Mouse (Mus musculus) liver, embryonic 16.5 days (tissue): ENCODE data around the gene Nrxn3. TPM values are rescaled to one million over a fixed set of nuclear protein-coding genes. Genes with fewer than 3 reads are reported as not detected.

Experiments used
- ATAC-seq: fragments of 200-750 bp; cut with Nextera tagmentation; 2 replicates; pipeline ENCODE4 v1.8.0; 2017; ENCODE audit warnings: low read depth, mild to moderate bottlenecking, moderate number of reproducible peaks, moderate library complexity
- H3K27ac ChIP-seq: fragments of 300-500 bp; sonication (generic); 2 replicates; pipeline ENCODE4 v1.5.1; 2014; ENCODE audit warnings: mild to moderate bottlenecking, low read length
- H3K27me3 ChIP-seq: fragments of 300-500 bp; sonication (generic); 2 replicates; pipeline ENCODE4 v1.6.1; 2014; ENCODE audit warnings: low read depth, low read length, mixed read lengths; ENCODE audit not compliant: control insufficient read depth, insufficient read depth
- H3K36me3 ChIP-seq: fragments of 300-500 bp; sonication (generic); 2 replicates; pipeline ENCODE4 v1.6.1; 2014; ENCODE audit warnings: mild to moderate bottlenecking; ENCODE audit not compliant: control insufficient read depth, insufficient read depth
- H3K4me1 ChIP-seq: fragments of 300-500 bp; sonication (generic); 2 replicates; pipeline ENCODE4 v1.6.1; 2014; ENCODE audit warnings: low read depth, low read length, mixed read lengths; ENCODE audit not compliant: control insufficient read depth
- H3K4me2 ChIP-seq: fragments of 300-500 bp; sonication (generic); 2 replicates; pipeline ENCODE4 v1.6.1; 2014; ENCODE audit warnings: low read depth, low read length, mixed read lengths
- H3K4me3 ChIP-seq: fragments of 300-500 bp; sonication (generic); 2 replicates; pipeline ENCODE4 v1.5.1; 2014; ENCODE audit warnings: low read depth, mild to moderate bottlenecking, low read length
- H3K9ac ChIP-seq: fragments of 300-500 bp; sonication (generic); 2 replicates; pipeline ENCODE4 v1.6.1; 2014; ENCODE audit warnings: low read depth, low read length
- H3K9me3 ChIP-seq: fragments of 300-500 bp; sonication (generic); replicated peaks from 2 replicates; pipeline ENCODE4 v1.6.1; 2016; ENCODE audit warnings: low read length; ENCODE audit not compliant: control insufficient read depth
- WGBS: fragments of 180-500 bp; shearing (Covaris S2); extraction: QIAGEN DNeasy Blood & Tissue Kit; methylation state at CpG from one replicate; pipeline ENCODE4 v1.1.7; 2014; ENCODE audit not compliant: insufficient replicate concordance; 5-methylcytosine and 5-hydroxymethylcytosine counted together
- polyA plus RNA-seq: library from polyadenylated mRNA; unstranded; fragments of >200 nt; fragmentation: Nextera tagmentation; extraction: Ambion mirVana; gene quantifications from 2 replicates; pipeline ENCODE4 v1.2.1, GENCODE M21; 2015

Gene Nrxn3
- polyA plus RNA-seq, 1 experiment from 2014 or later: 0.25 TPM

DNA sequence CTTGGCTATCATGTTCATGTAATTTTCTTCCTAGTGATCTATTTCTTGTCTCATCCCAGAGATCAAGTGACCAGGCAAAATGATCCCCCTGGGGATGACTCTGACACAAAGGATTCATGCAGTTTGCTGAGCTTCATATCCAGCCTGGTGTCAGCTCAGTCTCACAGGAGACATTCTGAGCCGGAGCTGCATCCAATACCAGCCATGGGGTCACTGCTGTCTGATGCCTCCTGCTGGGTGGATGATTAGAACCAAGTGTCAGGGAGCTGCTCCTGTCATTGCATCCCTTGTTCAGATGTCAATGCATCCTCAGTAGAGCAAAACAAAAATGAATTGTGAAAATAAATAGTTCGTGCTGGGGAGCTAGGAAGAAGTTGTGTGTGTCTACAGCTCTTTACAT lies 1174.2 kb downstream of the Nrxn3 start:
- no peak for ATAC-seq

DNA sequence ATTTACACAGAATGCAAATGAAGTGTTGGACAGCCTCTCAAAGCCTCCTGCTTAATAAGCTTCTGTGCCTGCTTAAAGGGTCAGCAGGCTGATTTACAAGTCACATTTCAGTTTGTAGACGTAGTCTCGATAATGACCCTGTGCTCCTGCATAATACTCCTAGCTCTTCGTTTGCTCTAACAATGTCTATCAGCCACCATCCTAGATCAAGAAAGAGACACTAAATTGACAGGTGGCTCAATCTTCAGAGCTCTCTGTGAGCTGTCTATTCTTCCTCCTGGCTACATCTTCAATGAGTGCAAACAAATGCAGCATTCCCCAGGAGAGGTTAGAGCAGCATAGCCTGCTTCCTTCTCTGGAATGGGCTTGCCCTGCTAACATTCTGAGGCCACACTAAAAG lies 1186.9 kb downstream of the Nrxn3 start:
- H3K4me2 ChIP-seq: no peak overlapping the region
- WGBS: 66% methylated on average over 3 of the region's 3 CpGs

More for the DNA sequence above, 1174.2 kb downstream of the Nrxn3 start:
- H3K4me3 ChIP-seq: no peak overlapping the region
- H3K9me3 ChIP-seq: no peaks in the 10 kb centered on the region
- H3K4me1 ChIP-seq: no peaks in the 10 kb centered on the region
- no peak overlapping the region for H3K4me2 ChIP-seq
- WGBS: 48% methylated on average over 2 of the region's 2 CpGs
- H3K27ac ChIP-seq: no peak overlapping the region
- H3K9ac ChIP-seq: no peak overlapping the region
- no peaks in the 10 kb centered on the region for H3K36me3 ChIP-seq
- no peaks in the 10 kb centered on the region for H3K27me3 ChIP-seq

DNA sequence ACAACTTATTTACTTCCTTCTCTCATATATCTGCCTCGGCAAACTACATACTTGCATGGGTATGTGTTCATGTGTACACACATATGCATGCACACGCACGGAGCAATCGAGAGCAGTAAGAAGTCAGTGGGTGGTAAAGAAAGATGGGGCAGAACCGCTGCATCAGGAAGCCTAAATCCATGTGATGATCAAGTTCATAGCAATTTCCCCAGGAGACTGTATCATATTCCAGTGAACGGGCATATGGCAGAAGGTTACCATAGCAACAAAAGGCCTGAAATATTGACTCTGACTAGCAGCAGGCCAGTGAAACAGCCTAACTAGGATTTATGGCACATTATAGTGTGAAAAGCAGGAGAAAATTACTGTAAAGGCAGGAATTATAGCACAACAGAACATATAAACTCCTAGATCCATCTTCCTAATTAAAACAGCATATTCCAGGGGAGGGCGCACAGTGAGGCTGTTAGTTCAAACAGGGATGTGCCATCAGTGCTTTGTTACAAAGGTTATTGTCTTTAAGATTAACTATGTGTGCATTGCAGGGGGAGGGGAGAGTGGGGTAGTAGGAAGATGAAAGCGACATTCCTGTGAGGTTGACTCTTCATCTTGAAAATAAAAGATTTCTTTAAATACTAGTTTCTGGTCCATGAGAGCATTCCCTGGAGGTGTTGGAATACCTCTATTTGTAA lies 1195.6 kb downstream of the Nrxn3 start:
- no peaks in the 10 kb centered on the region for H3K27me3 ChIP-seq
- H3K4me1 ChIP-seq: no peaks in the 10 kb centered on the region
- WGBS: 70% methylated on average over 8 of the region's 8 CpGs
- H3K9ac ChIP-seq: no peak overlapping the region
- no peak overlapping the region for H3K4me3 ChIP-seq
- H3K9me3 ChIP-seq: no peaks in the 10 kb centered on the region
- H3K4me2 ChIP-seq: no peak overlapping the region
- no peak overlapping the region for H3K27ac ChIP-seq
- ATAC-seq: no peak
- H3K36me3 ChIP-seq: no peaks in the 10 kb centered on the region

More for the DNA sequence above, 1186.9 kb downstream of the Nrxn3 start:
- H3K27ac ChIP-seq: no peak overlapping the region
- no peaks in the 10 kb centered on the region for H3K36me3 ChIP-seq
- H3K9ac ChIP-seq: no peak overlapping the region
- no peaks in the 10 kb centered on the region for H3K27me3 ChIP-seq
- no peaks in the 10 kb centered on the region for H3K9me3 ChIP-seq
- H3K4me3 ChIP-seq: no peak overlapping the region
- no peaks in the 10 kb centered on the region for H3K4me1 ChIP-seq
- no peak for ATAC-seq

DNA sequence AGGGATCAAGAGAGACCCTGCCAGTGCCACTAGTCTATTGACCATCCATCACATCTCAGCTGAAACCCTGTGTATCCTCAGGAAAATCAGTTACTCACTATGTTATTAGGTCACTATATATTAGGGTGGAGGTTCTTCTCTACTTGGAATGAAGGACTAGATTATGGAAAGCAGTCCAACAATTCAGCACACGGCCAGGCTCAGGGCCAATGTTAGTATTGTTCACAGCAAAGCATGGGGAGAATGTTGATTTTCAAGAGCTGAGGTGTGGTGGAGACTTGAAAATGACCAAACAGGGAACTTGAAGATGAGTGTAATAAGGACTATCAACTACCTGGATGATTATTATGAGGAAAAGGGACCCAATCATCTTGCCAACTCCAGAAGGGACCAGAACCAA lies 1209.7 kb downstream of the Nrxn3 start:
- no peak for ATAC-seq
- Histone ChIP-seq H3K4me3 (no peak overlapping the region), H3K4me1 (no peaks in the 10 kb centered on the region), H3K4me2 (no peak overlapping the region), H3K9ac (no peak overlapping the region), H3K27ac (no peak overlapping the region), H3K36me3 (no peaks in the 10 kb centered on the region), H3K9me3 (no peaks in the 10 kb centered on the region), H3K27me3 (no peaks in the 10 kb centered on the region)
- WGBS: 57% methylated on average over 1 of the region's 1 CpGs

DNA sequence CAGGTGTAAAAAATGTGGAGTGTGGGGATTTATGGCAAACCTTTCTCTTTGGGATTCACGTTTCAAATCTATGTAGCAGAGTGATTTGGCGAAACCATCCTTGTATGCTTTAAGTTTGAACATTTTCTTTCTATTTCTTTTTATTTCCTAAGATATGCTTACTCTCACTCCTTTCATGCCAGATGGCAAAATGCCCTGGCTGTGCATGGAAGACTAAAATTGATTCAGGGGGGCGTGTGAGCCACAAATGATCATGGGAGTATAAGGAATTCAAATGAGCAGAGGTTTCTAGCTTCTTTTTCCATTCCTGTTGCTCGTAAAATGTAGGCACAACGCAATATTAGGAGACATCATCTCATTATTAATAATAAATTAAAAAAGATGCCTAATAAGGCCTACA lies 1211.0 kb downstream of the Nrxn3 start:
- Histone ChIP-seq H3K9ac (no peak overlapping the region), H3K27me3 (no peaks in the 10 kb centered on the region), H3K27ac (no peak overlapping the region), H3K9me3 (no peaks in the 10 kb centered on the region), H3K4me1 (no peaks in the 10 kb centered on the region), H3K4me3 (no peak overlapping the region), H3K4me2 (no peak overlapping the region), H3K36me3 (no peaks in the 10 kb centered on the region)
- no peak for ATAC-seq
- WGBS: 60% methylated on average over 5 of the region's 5 CpGs

DNA sequence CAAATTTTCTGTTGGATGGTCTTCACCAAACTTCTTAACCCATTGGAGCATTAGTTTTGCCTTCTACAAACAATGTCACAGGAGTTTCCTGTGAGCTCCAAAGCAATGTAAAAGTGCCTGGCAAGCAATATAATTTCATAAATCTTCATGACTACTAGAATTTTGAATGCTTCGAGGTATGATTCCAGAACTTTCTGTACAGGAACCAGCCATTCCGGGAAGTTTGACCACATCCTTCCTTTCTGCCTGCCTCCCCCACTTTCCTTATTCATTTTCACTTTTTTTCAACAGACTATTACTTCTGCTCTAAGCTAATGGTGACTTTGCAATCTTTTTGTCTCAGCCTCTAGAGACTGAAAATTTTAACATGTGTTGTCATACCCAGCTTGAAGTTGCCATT lies 1218.1 kb downstream of the Nrxn3 start:
- no peak overlapping the region for H3K4me2 ChIP-seq
- H3K4me1 ChIP-seq: no peaks in the 10 kb centered on the region
- H3K27ac ChIP-seq: no peak overlapping the region
- H3K9ac ChIP-seq: no peak overlapping the region
- H3K4me3 ChIP-seq: no peak overlapping the region
- H3K9me3 ChIP-seq: no peaks in the 10 kb centered on the region
- no peak for ATAC-seq
- H3K36me3 ChIP-seq: no peaks in the 10 kb centered on the region
- 20% methylated on average over 2 of the region's 2 CpGs for WGBS
- H3K27me3 ChIP-seq: no peaks in the 10 kb centered on the region

DNA sequence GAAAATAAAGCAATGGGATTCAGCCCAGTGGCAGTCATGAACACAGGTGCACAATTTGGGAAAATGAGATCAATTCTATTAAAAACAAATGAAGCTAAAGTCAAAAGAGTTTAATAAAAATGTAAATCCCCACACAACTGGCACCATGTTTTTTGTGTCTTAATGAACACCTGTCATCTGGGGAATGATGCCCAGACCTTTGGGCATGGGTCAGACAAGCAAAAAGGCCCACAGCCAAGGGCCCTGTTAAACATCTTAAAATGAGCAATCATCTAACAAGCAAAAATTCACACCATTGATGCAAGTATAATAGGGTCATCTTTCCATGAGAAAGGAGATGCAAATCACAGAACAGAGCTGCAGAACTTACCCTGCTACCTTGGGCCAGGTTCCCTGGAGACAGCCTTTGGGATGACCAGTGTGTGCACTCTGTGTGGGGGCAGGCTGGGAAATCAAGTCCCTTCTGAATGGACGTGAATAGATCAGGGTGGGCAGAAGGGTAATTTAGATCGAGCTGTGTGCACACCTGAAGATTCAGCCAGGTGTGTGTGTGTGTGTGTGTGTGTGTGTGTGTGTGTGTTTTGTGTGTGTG lies 1223.3 kb downstream of the Nrxn3 start:
- Histone ChIP-seq H3K27me3 (no peaks in the 10 kb centered on the region), H3K4me2 (no peak overlapping the region), H3K9ac (no peak overlapping the region), H3K9me3 (no peaks in the 10 kb centered on the region), H3K4me3 (no peak overlapping the region), H3K27ac (no peak overlapping the region), H3K4me1 (no peaks in the 10 kb centered on the region), H3K36me3 (no peaks in the 10 kb centered on the region)
- ATAC-seq: no peak
- 42% methylated on average over 2 of the region's 2 CpGs for WGBS

DNA sequence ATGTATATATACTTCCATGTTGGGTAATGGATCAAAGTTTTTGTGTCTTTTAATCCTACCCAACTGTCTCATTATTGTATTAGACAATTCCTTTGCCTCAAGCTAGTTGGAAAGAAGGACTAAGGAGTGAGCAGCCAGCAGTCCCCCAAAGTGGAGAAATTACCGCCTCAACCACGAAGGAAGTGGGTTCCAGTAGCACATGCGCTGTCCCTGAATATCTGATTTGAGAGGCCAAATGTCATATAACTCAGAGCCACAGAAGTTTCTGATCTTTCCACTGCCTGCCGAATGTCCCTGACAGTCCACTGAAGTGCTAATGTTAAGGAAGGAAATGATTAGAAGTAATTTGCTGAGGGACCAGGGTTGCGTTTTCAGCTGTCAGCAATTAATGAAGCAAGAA lies 1223.8 kb downstream of the Nrxn3 start:
- H3K4me3 ChIP-seq: no peak overlapping the region
- 16% methylated on average over 5 of the region's 5 CpGs for WGBS
- no peak overlapping the region for H3K9ac ChIP-seq
- H3K4me1 ChIP-seq: no peaks in the 10 kb centered on the region
- no peaks in the 10 kb centered on the region for H3K36me3 ChIP-seq
- H3K27ac ChIP-seq: no peak overlapping the region
- H3K4me2 ChIP-seq: no peak overlapping the region
- no peaks in the 10 kb centered on the region for H3K27me3 ChIP-seq
- no peak for ATAC-seq
- no peaks in the 10 kb centered on the region for H3K9me3 ChIP-seq

DNA sequence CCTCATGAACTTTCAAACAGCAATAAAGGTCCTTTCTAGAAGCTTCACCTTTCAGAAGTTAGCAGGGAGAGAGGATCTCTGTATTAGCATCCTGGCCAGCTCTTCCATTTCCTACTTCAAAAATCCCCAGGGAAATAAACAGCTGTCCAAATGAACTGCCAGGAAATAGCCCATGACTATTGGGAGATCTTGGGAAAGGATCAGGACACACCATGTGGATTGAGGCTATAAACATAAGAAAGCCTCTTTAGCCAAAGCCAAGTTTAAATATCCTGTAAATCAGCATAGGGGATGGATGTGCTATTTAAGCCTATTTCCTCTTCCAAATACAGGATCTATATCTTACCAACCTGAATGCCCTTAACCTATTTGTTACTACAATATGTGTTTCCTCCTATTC lies 1230.6 kb downstream of the Nrxn3 start:
- Histone ChIP-seq H3K36me3 (no peaks in the 10 kb centered on the region), H3K27ac (no peak overlapping the region), H3K9ac (no peak overlapping the region), H3K4me2 (no peak overlapping the region), H3K9me3 (no peaks in the 10 kb centered on the region), H3K4me3 (no peak overlapping the region), H3K27me3 (no peaks in the 10 kb centered on the region), H3K4me1 (no peaks in the 10 kb centered on the region)
- no peak for ATAC-seq
